8 mouse cellular contexts compared by ENCODE assay signal in genomic region chr11:29245988-29246387, GRCm38 (mm10). TPM values are rescaled to one million over a fixed set of nuclear protein-coding genes. Genes with fewer than 3 reads are reported as not detected.
DNase-seq lines count a peak whose midpoint lies in the region; ATAC-seq and TF ChIP-seq lines count a peak whose summit lies in the region.

No protein-coding gene starts in this region.

- no peak for DNase-seq in layer of hippocampus, adult 2 months (ENCODE audit: low spot score in 2 of 2)
- no peak for DNase-seq in layer of hippocampus, adult 9-11 months
- DNase-seq in embryonic facial prominence, embryonic 10.5 days (ENCODE audit: low spot score), result no peak
- DNase-seq in retina, postnatal 1 day, result no peak
- DNase-seq in ovary, postnatal 10 days (ENCODE audit: low spot score), result no peak
- DNase-seq in adrenal gland, adult 8-10 months, result no peak

- peaks cover 15% of the 10 kb centered on the region for H3K4me1 ChIP-seq in embryonic facial prominence, embryonic 10.5 days
- peaks cover 7% of the 10 kb centered on the region; the same call in 1 of the 2 replicates for H3K4me1 ChIP-seq in intestine, embryonic 16.5 days (ENCODE audit: control insufficient read depth, insufficient read depth, low read length)
- H3K4me1 ChIP-seq in neural tube, embryonic 12.5 days, result peaks cover 9% of the 10 kb centered on the region

- no peaks in the 10 kb centered on the region for H3K9me3 ChIP-seq in embryonic facial prominence, embryonic 10.5 days
- no peaks in the 10 kb centered on the region for H3K9me3 ChIP-seq in intestine, embryonic 16.5 days (ENCODE audit: control insufficient read depth, low read length)
- no peaks in the 10 kb centered on the region for H3K9me3 ChIP-seq in neural tube, embryonic 12.5 days

- H3K27ac ChIP-seq in layer of hippocampus, adult 2 months, result peak overlapping the region; percentile 90; the same call in 1 of the 2 replicates
- no peak overlapping the region for H3K27ac ChIP-seq in embryonic facial prominence, embryonic 10.5 days (replicated peaks)
- H3K27ac ChIP-seq in intestine, embryonic 16.5 days (ENCODE audit: low read length), result no peak overlapping the region
- H3K27ac ChIP-seq in neural tube, embryonic 12.5 days, result no peak overlapping the region

- no peak overlapping the region for H3K9ac ChIP-seq in intestine, embryonic 16.5 days (ENCODE audit: low read depth, low read length)
- no peak overlapping the region for H3K9ac ChIP-seq in neural tube, embryonic 12.5 days

- peak overlapping the region; percentile 90 for H3K4me3 ChIP-seq in layer of hippocampus, adult 2 months
- H3K4me3 ChIP-seq in embryonic facial prominence, embryonic 10.5 days, result peak overlapping the region; percentile 90
- peak overlapping the region; percentile 96 for H3K4me3 ChIP-seq in intestine, embryonic 16.5 days (ENCODE audit: low read length)
- H3K4me3 ChIP-seq in neural tube, embryonic 12.5 days, result peak overlapping the region; percentile 76; the same call in 1 of the 2 replicates

- peak overlapping the region; percentile 84 for H3K4me2 ChIP-seq in intestine, embryonic 16.5 days (ENCODE audit: low read depth, low read length)
- H3K4me2 ChIP-seq in neural tube, embryonic 12.5 days (replicated peaks), result peak overlapping the region; percentile 80

- H3K36me3 ChIP-seq in embryonic facial prominence, embryonic 10.5 days (replicated peaks), result peaks cover 26% of the 10 kb centered on the region
- peaks cover 2% of the 10 kb centered on the region; the same call in 1 of the 2 replicates for H3K36me3 ChIP-seq in intestine, embryonic 16.5 days (ENCODE audit: control insufficient read depth, insufficient read depth, low read length)
- H3K36me3 ChIP-seq in neural tube, embryonic 12.5 days, result peaks cover 17% of the 10 kb centered on the region

- ATAC-seq in intestine, embryonic 16.5 days, result no peak
- ATAC-seq in neural tube, embryonic 12.5 days (ENCODE audit: low FRiP score, low read depth), result no peak

- no peak for TF ChIP-seq CTCF in layer of hippocampus, adult 2 months (conservative IDR thresholded peaks at IDR 0.05)

- 75% methylated on average over 4 of the region's 4 CpGs for WGBS in embryonic facial prominence, embryonic 10.5 days
- 55% methylated on average over 4 of the region's 4 CpGs for WGBS in intestine, embryonic 16.5 days
- 67% methylated on average over 4 of the region's 4 CpGs for WGBS in neural tube, embryonic 12.5 days

- 0 out of 2 replicates have a peak, but pooled peaks cover 8% of the 10 kb centered on the region for H3K27me3 ChIP-seq in embryonic facial prominence, embryonic 10.5 days (replicated peaks; ENCODE audit: low read depth, poor library complexity, severe bottlenecking)
- no peaks in the 10 kb centered on the region for H3K27me3 ChIP-seq in intestine, embryonic 16.5 days (replicated peaks; ENCODE audit: control insufficient read depth, insufficient read depth, low read length)
- no peaks in the 10 kb centered on the region for H3K27me3 ChIP-seq in neural tube, embryonic 12.5 days (replicated peaks)

RNA-seq across cellular contexts. Expression of gene Cfap36, which starts 1.2 kb away (rescaled TPM):
- total RNA-seq in layer of hippocampus, adult 2 months (2021), result 100 to 1,000 TPM; 130 to 132 TPM
- 55.4 and 60.8 TPM in 2 replicates for polyA plus RNA-seq in embryonic facial prominence, embryonic 10.5 days (2016; fragmentation: Nextera tagmentation; extraction: Ambion mirVana)
- 30.9 and 33.5 TPM in 2 replicates for polyA plus RNA-seq in intestine, embryonic 16.5 days (2015; fragmentation: Nextera tagmentation; extraction: Ambion mirVana)
- polyA plus RNA-seq in neural tube, embryonic 12.5 days (2016; fragmentation: Nextera tagmentation; extraction: Ambion mirVana), result 96.9 and 97.0 TPM in 2 replicates
- total RNA-seq in adrenal gland, adult 8-10 months (2022), result 10 to 100 TPM; 51.1 to 82.6 (median 64.0) TPM
